Mouse (Mus musculus) megakaryocyte, adult 5-6 weeks (primary cell): ENCODE results near the gene Olfr56. TPM values are rescaled to one million over a fixed set of nuclear protein-coding genes. Genes with fewer than 3 reads are reported as not detected.
"Not testable (repeated sequence)": the region's sequence is repeated elsewhere in the genome, so short reads cannot be mapped to it uniquely, and the experiment has no call there.

ENCODE experiments used
- ATAC-seq: 2 replicates; pipeline ENCODE4 v1.8.0; 2016; ENCODE audit warnings: mild to moderate bottlenecking, inconsistent platforms; ENCODE audit not compliant: poor library complexity, severe bottlenecking
- total RNA-seq, 2 experiments: library from RNA; stranded (forward) in 1 of 2; stranded (reverse) in 1 of 2; fragments of 153-499, 151-499 nt in 1 of 2; fragments of 221-1000, 200-1000 nt in 1 of 2; gene quantifications; 2 replicates each; pipeline versions ENCODE4 v1.2.3 to v1.2.4; 2015 to 2017

Gene Olfr56
- total RNA-seq, 2 experiments from 2014 or later: 0.31 to 0.55 TPM

- ATAC-seq: peak; percentile 41
Measured at GRCm38 (mm10) chr11:49051894-49052293, 73.2 kb downstream of the Olfr56 start.

GRCm38 (mm10) chr11:49060061-49060460 is 81.4 kb downstream of the Olfr56 start:
- ATAC-seq: peak; percentile 86

DNA sequence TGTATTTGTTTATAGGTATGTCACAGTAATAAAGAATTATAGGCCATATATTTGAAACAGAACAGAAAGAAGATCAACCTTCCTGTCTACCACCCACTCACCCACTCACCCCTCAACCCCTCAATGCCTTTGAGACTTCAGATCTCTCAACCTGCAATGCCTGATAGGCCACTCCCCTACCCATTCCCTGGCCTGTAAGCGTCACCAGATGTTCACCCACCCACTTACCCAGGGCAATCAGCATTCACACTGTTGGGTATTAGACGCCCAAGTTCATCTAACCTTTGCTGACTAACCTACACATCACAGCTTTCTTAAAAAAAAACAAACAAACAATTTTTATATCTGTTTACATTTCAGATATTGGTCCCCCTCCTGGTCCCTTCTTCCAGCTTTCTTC is 83.2 kb downstream of the Olfr56 start:
- not testable (repeated sequence) for ATAC-seq

DNA sequence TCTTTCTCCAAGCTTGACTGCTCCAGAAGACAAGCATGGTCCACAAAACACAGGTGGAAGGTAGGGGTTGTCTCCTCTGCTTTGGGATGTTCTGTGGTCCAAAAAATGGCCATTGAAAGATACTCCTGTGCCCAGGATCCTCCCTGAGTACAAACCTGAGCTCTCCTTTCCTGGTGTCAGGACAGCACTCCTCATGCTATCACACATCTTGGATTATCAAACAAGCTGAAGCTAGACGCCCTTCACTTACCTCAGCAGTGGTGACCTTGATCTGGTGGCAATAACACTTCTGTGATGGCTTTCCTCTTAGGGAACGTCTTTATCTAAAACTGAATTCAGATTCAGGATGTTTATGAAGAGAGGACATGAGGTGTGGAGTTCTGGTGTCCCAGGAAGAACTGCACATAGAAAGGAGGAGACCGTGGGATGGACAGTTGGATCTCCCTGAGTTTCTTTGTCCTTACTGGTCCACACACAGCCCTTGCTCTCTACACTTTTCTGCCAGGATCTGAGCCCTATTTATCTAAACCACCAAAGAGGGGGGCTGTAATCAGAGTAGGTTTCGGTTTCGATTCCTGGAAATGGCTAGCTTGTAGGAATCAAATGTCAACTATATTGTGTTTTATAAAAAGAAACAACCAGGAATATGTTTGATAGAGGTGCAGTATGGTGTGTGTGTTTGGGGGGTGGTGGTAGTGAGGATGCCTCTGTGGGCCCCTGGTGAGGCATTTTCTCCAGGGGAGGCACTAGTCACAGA is 85.2 kb downstream of the Olfr56 start, which contains the start of gene Tgtp2:
TSS of gene Tgtp2 (minus strand) at position 494 of the 757 bp plus-strand sequence.
- not testable (repeated sequence) for ATAC-seq

DNA sequence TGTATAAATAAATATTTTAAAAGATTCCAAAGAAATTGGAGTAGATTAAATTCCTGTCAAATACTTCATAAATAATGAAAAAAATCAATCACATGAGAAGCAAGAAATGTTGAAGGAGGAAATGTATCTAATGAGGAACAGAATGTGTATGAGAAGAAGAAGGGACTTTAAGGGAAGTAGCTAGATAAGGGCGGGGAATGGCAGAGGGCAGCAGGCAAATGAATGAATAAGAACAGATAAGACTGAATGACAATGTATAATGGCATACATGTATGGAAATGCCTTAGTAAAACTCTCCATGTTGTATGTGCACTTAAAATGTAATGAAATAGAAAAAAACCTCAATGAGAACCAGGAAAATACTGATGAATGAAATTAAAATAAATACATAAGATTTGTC is 89.7 kb downstream of the Olfr56 start:
- peak; percentile 62 for ATAC-seq

- peak; percentile 79 for ATAC-seq
Measured at GRCm38 (mm10) chr11:49076001-49076757, 97.5 kb downstream of the Olfr56 start, which contains the start of gene Ifi47. Gene Ifi47, plus strand, starts transcription at chr11:49076587.

GRCm38 (mm10) chr11:49077012-49077411 is 98.3 kb downstream of the Olfr56 start:
- no peak for ATAC-seq

DNA sequence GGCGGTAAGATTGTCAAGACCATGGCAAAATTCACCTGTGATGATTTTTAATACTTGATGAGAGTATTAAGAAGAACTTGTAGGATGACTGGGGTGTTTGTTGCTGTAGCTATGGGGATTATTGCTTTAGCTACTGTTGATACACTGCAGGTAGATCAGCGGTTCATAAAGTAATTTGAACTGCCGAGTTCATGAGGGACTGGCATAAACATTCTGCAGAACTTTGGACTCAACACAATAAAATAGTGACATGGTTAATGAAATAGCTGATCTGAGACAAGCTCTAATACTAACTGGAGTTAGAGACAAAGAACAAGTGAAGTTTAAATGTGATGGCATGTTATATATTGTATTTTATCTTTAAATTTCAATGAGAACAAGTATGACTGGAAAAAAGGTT is 100.0 kb downstream of the Olfr56 start:
- ATAC-seq: no peak

DNA sequence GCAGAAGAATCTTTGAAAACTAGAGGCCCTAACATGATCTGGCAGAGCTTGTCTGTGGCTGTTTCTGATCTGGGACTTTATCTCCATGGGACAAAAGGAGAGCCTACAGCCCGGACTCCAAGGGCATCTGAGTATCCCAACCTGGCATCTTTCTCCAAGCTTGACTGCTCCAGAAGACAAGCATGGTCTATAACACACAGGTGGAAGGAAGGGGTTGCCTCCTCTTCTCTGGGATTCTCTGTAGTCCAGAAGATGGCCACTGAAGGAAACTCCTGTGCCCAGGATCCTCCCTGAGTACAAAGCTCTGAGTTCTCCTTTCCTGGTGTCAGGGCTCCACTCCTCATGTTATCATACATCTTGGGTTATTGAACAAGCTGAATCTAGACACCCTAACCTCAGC is 101.9 kb downstream of the Olfr56 start:
- ATAC-seq: no peak

DNA sequence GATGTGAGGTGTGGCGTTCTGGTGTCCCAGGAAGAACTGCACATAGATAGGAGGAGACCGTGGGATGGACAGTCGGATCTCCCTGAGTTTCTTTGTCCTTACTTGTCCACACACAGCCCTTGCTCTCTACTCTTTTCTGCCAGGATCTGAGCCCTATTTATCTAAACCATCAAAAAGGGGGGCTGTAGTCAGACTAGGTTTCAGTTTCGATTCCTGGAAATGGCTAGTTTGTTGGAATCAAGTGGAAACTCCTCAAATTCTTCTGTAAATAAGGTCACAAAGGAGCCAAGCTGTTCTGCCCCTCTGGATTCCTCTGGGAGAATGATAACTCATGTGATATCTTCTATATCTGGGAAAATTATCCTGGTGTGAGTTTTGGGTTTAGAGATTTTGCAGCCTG is 102.7 kb downstream of the Olfr56 start:
- ATAC-seq: no peak

- no peak for ATAC-seq
Measured at GRCm38 (mm10) chr11:49081886-49082285, 103.2 kb downstream of the Olfr56 start.

GRCm38 (mm10) chr11:49083146-49083545 is 104.5 kb downstream of the Olfr56 start:
- no peak; the same call in 1 of the 2 replicates for ATAC-seq

GRCm38 (mm10) chr11:49083808-49084207 is 105.1 kb downstream of the Olfr56 start:
- no peak for ATAC-seq

GRCm38 (mm10) chr11:49084385-49084784 is 105.7 kb downstream of the Olfr56 start:
- ATAC-seq: no peak

DNA sequence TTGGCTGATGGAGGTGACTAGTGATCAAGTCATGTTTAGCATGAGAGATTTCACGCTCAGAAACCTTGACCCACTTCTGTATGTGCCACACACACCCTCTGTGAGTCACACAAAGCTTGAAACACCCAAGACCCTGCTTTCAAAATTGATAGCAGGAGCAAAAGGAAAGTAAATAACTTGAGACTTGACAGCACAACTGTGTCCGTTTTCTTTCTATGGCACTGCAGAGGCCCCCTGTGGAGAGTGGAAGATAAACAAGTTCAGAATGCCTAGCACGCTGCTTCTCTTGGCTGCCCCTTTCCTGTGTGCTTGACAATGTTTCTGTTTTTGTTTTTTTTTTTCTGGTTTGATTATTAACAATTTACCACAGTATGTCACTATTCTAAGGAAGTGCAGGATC is 106.2 kb downstream of the Olfr56 start:
- ATAC-seq: peak; percentile 20; the same call in 1 of the 2 replicates

- ATAC-seq: peak; percentile 17
Measured at GRCm38 (mm10) chr11:49086858-49087361, 108.2 kb downstream of the Olfr56 start.

DNA sequence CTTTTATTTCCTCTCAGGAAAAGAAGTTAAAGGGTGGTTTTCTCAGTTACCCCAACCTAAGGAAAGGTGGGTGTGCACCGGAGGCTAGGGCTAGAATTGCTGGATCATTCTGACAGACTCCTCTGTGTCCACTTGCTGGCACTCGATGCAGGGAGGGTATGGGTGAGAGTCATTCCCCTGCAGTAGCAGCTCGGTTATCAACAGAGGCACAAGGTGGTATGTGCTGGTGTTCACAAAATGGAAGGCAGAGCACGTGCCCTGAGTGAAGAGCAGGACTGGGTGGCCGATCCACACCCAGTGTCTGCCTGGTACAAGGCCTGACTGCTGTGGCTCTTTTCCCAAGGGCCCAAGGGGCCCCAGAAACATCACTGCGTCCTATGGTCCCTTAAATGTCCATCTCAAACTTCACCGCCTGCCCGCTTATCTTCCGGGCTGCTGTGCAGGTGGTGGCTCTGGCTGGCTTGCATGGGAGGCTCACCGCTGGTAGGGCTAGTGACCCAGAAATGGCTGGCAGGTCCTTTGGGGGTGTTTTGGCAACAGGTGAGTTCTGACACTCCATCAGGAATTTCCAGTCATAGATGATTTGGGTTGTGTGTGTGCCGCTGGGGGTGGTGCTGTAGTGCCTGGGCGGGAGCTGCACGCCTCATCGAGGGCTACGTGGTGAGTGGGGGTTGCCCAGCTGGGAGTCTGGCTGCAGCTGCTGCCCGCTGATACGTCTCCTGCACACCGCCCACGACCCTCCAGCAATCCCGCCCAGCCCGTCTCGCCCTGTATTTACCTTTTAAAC is 109.3 kb downstream of the Olfr56 start:
- peak; percentile 57 for ATAC-seq

- no peak for ATAC-seq
Measured at GRCm38 (mm10) chr11:49088990-49089652, 110.4 kb downstream of the Olfr56 start.

DNA sequence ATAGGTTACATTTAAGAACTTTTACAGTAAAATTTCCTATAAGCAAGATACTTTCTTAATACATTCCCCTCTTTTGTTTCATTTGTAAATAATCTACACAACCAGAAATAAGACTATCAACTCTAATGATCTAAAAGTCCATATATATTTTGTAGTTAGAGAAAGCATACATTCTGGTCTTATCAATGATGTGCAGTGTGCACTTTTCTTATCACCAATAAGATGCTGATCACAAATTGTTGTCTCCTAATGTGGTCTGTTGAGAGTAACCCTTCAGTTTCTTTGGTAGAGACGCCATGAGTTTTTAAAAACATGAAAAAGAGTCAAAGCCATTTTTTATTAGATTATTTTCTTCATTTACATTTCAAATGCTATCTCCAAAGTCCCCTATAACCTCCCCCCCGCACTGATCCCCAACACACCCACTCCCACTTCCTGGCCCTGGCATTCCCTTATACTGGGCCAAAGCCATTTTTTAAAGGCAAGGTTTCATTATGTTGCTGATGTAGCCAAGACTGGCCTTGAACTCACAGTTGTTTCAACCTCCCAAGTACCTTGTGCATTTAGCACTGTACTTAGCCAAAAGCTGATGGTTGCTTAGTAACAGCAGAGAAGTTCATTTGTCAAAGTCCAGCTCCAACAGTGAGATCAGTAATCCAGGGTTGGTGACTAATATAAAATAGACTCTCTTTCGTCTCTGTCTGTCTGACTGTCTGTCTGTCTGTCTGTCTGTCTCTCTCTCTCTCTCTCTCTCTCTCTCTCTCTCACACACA is 111.2 kb downstream of the Olfr56 start:
- ATAC-seq: no peak

DNA sequence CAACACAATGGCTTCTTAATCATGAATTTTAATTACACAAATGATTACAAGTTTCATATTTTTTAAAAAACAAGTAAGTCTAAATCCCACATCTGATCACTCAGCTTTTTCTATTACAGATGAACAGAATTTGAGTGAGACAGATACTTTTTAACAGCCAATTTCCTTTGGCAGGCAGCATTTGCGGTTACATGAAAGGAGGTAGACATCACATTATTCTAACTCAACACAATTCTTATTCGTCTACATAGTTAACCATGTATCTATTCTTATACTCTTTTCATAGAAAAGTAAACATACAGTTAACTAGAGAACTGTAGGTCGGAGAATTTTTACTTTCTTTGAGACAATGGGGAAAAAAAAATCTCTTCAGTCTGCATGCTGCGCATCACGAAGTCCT is 111.9 kb downstream of the Olfr56 start:
- ATAC-seq: no peak
